Mouse (Mus musculus): ENCODE results near the gene Mtnr1b. TPM values are rescaled to one million over a fixed set of nuclear protein-coding genes. Genes with fewer than 3 reads are reported as not detected.

Mtnr1b gene
- not detected in 2 replicates for polyA plus RNA-seq (2014; fragmentation: Nextera tagmentation; extraction: Ambion mirVana)

DNA sequence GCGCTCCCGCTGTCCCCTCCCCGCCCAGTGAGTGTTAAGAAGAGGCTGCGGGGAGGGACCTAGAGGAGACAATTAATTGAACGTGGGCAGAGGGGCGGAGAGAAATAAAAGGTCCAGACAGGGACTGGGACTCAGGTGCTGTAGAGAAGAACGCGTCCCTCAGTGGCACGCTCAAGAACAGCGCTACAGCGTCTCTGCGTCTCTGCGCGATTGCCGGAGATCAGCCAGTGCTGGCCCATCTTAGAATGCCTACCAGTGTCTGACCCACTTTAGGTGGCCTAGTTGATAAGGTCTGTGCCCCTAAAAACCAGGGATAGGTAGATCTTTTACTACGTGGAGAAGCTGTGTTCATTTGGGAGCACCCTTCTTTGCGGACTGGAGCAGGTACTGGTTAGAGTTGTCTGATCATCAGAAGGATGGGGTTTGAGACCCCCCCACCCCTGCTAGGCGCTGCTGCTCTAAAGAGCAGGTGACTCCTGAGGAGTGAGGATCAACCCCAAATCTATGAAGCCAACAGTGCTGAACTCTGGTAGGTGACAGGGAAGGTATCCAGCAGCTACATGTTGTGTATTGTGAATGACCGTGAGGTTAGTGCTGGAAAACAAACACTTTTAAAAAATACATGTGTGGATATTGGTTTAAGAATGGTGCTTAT lies at the start of gene Mtnr1b:
Mtnr1b (minus strand) TSS at position 51 of the 655 bp plus-strand sequence.
- Histone ChIP-seq H3K4me1 (ENCODE audit: control insufficient read depth, insufficient read depth, low read length) (no peaks in the 10 kb centered on the region), H3K27ac (ENCODE audit: low read length) (no peak within 1 kb of the TSS), H3K4me2 (replicated peaks; ENCODE audit: low read depth, low read length) (no peak within 1 kb of the TSS), H3K9ac (replicated peaks; ENCODE audit: low read depth, low read length) (no peak within 1 kb of the TSS), H3K4me3 (ENCODE audit: low read depth, low read length) (no peak within 1 kb of the TSS), H3K27me3 (ENCODE audit: control insufficient read depth, insufficient read depth, low read length) (no peaks in the 10 kb centered on the region), H3K36me3 (ENCODE audit: control insufficient read depth, insufficient read depth, low read length) (no peaks in the 10 kb centered on the region), H3K9me3 (ENCODE audit: control insufficient read depth, low read depth, low read length) (no peaks in the 10 kb centered on the region)
- no peak for ATAC-seq (ENCODE audit: insufficient number of reproducible peaks, insufficient read depth, low FRiP score, low read depth)
- 54% methylated on average over 19 of the region's 19 CpGs for WGBS

DNA sequence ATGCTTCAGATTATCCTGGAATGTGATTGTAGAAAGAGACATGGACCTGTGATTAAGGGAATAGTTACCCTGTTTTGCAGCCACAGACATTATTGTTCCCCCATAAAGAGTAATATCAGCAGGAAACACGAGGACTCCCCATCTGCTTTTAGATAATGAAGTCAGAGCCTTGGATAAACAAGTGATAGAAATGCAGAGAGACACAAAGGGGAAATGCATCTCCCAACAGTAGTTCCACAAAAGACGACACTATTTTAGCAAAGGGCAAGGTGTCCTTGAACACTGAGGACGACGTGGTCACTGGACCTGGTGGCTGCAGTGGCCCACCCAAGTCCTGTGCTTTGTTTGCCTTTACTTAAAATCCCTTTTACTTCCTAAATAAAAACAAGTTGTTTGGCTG lies 45.9 kb upstream of the Mtnr1b start:
- Histone ChIP-seq H3K9ac (replicated peaks; ENCODE audit: low read depth, low read length) (no peak overlapping the region), H3K4me1 (ENCODE audit: control insufficient read depth, insufficient read depth, low read length) (no peaks in the 10 kb centered on the region), H3K4me2 (replicated peaks; ENCODE audit: low read depth, low read length) (no peak overlapping the region), H3K27me3 (ENCODE audit: control insufficient read depth, insufficient read depth, low read length) (no peaks in the 10 kb centered on the region), H3K9me3 (ENCODE audit: control insufficient read depth, low read depth, low read length) (no peaks in the 10 kb centered on the region), H3K4me3 (ENCODE audit: low read depth, low read length) (no peak overlapping the region), H3K36me3 (ENCODE audit: control insufficient read depth, insufficient read depth, low read length) (no peaks in the 10 kb centered on the region), H3K27ac (ENCODE audit: low read length) (no peak overlapping the region)
- no peak for ATAC-seq (ENCODE audit: insufficient number of reproducible peaks, insufficient read depth, low FRiP score, low read depth)
- 78% methylated on average over 4 of the region's 4 CpGs for WGBS

DNA sequence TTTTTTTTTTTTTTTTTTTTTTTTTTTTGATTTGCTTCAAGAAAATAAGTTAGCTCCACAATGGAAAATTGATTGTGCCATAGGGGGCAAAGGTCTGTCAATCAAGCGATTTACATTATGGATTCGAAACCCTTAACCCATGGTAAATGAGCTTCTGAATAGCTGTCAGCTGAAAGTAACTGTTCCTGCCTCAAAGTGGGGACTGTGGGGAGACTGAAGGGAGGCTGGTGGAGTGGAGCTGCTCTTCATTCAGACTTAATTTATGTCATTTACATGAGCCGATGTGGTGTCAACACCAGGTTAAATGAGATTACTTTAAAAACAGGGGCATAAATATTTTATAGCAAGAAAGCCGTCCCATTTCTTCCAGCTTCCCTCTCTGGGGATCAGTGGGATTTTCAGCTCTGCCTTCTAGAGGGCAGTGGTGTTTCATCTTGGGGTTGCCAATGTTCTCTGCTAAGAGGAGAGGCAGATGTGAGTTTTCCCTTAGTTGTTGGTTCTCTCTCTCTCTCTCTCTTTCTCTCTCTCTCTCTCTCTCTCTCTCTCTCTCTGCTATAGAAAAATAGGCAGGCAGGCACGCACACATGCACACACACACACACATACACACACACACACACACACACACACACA lies 45.1 kb upstream of the Mtnr1b start:
- H3K4me2 ChIP-seq (replicated peaks; ENCODE audit: low read depth, low read length) = no peak overlapping the region
- no peak overlapping the region for H3K27ac ChIP-seq (ENCODE audit: low read length)
- no peaks in the 10 kb centered on the region for H3K27me3 ChIP-seq (ENCODE audit: control insufficient read depth, insufficient read depth, low read length)
- H3K36me3 ChIP-seq (ENCODE audit: control insufficient read depth, insufficient read depth, low read length) = no peaks in the 10 kb centered on the region
- no peak overlapping the region for H3K4me3 ChIP-seq (ENCODE audit: low read depth, low read length)
- H3K9ac ChIP-seq (replicated peaks; ENCODE audit: low read depth, low read length) = no peak overlapping the region
- 68% methylated on average over 5 of the region's 5 CpGs for WGBS
- no peaks in the 10 kb centered on the region for H3K4me1 ChIP-seq (ENCODE audit: control insufficient read depth, insufficient read depth, low read length)
- no peak for ATAC-seq (ENCODE audit: insufficient number of reproducible peaks, insufficient read depth, low FRiP score, low read depth)
- H3K9me3 ChIP-seq (ENCODE audit: control insufficient read depth, low read depth, low read length) = no peaks in the 10 kb centered on the region

DNA sequence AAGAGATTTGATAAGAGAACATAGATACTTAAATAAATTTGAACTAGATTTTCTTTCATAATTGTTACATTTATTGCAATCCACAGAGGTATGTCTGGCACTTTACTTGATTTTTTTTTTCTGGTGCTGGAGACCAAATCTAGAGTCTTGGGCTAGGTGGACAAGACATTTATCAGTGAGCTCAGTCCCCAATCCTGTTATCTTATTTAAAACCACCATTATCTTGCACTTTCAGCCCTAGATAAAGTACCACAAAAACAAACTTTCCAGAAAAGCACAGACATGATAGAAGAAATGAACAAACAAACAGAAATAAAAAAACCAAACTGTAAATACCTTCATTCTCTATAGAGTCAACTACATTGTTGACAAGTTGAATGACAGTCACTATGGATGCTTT lies 42.2 kb upstream of the Mtnr1b start:
- no peak overlapping the region for H3K4me3 ChIP-seq (ENCODE audit: low read depth, low read length)
- H3K27me3 ChIP-seq (ENCODE audit: control insufficient read depth, insufficient read depth, low read length) = no peaks in the 10 kb centered on the region
- H3K9me3 ChIP-seq (ENCODE audit: control insufficient read depth, low read depth, low read length) = no peaks in the 10 kb centered on the region
- H3K4me1 ChIP-seq (ENCODE audit: control insufficient read depth, insufficient read depth, low read length) = no peaks in the 10 kb centered on the region
- H3K9ac ChIP-seq (replicated peaks; ENCODE audit: low read depth, low read length) = no peak overlapping the region
- no peak overlapping the region for H3K4me2 ChIP-seq (replicated peaks; ENCODE audit: low read depth, low read length)
- ATAC-seq (ENCODE audit: insufficient number of reproducible peaks, insufficient read depth, low FRiP score, low read depth) = no peak
- no peaks in the 10 kb centered on the region for H3K36me3 ChIP-seq (ENCODE audit: control insufficient read depth, insufficient read depth, low read length)
- H3K27ac ChIP-seq (ENCODE audit: low read length) = no peak overlapping the region

DNA sequence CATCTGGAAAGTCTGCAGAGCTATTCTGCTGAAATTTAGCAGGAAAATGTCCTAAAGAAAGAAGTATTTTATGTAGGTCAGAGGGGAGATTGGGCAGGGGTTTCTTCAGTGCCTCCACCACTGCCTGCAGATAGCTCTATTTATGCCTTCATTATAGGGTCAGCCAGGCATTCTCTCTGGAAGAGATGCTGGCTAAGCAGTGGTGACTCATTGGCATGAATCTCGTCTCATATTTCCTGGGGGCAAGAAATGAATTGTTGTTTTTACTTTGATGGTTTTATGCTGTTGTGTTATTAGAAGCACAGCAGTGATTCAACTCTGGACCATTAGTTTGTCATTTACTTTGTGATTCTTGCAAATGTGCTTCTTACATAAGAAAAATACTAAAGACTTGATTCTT lies 38.4 kb upstream of the Mtnr1b start:
- Histone ChIP-seq H3K36me3 (ENCODE audit: control insufficient read depth, insufficient read depth, low read length) (no peaks in the 10 kb centered on the region), H3K9ac (replicated peaks; ENCODE audit: low read depth, low read length) (no peak overlapping the region), H3K4me2 (replicated peaks; ENCODE audit: low read depth, low read length) (no peak overlapping the region), H3K9me3 (ENCODE audit: control insufficient read depth, low read depth, low read length) (no peaks in the 10 kb centered on the region), H3K27ac (ENCODE audit: low read length) (no peak overlapping the region), H3K27me3 (ENCODE audit: control insufficient read depth, insufficient read depth, low read length) (no peaks in the 10 kb centered on the region), H3K4me3 (ENCODE audit: low read depth, low read length) (no peak overlapping the region), H3K4me1 (ENCODE audit: control insufficient read depth, insufficient read depth, low read length) (no peaks in the 10 kb centered on the region)
- 67% methylated on average over 1 of the region's 1 CpGs for WGBS
- no peak for ATAC-seq (ENCODE audit: insufficient number of reproducible peaks, insufficient read depth, low FRiP score, low read depth)

DNA sequence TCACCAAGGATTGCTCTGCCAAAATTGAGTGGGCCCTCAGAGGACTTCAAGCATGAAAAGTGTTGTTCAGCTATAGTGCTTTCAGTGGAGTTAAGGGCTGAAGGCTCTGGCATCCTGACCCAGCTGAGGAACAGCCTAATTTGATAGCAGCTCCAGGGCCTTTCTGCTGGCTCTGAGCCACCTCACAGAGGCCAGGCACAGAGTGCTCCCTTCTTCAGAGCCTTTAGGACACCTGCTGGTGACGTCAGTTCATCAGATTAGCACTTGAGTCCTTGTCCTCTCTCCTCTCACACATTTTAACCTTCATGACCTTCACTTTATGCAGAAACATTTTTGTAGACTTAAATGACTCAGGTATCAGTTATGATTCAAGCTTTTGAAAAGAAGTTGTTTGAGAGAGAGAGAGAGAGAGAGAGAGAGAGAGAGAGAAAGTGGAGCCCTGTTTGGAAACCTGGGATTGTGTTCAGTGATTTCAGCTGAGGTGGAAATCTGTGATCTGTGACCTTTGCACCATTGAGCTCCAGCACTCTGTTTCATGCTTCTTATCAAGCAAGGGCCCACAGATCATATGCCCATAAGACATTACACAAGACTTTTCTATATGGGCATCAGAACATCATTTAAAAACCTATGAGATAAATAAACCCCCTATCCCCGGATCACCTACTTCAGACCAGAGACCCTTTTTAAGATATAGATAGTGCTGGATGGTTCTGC lies 35.2 kb upstream of the Mtnr1b start:
- no peak overlapping the region for H3K4me3 ChIP-seq (ENCODE audit: low read depth, low read length)
- no peak overlapping the region for H3K9ac ChIP-seq (replicated peaks; ENCODE audit: low read depth, low read length)
- 59% methylated on average over 2 of the region's 2 CpGs for WGBS
- no peak overlapping the region for H3K27ac ChIP-seq (ENCODE audit: low read length)
- H3K9me3 ChIP-seq (ENCODE audit: control insufficient read depth, low read depth, low read length) = no peaks in the 10 kb centered on the region
- H3K27me3 ChIP-seq (ENCODE audit: control insufficient read depth, insufficient read depth, low read length) = no peaks in the 10 kb centered on the region
- H3K4me1 ChIP-seq (ENCODE audit: control insufficient read depth, insufficient read depth, low read length) = no peaks in the 10 kb centered on the region
- H3K4me2 ChIP-seq (replicated peaks; ENCODE audit: low read depth, low read length) = no peak overlapping the region
- no peaks in the 10 kb centered on the region for H3K36me3 ChIP-seq (ENCODE audit: control insufficient read depth, insufficient read depth, low read length)
- no peak for ATAC-seq (ENCODE audit: insufficient number of reproducible peaks, insufficient read depth, low FRiP score, low read depth)

DNA sequence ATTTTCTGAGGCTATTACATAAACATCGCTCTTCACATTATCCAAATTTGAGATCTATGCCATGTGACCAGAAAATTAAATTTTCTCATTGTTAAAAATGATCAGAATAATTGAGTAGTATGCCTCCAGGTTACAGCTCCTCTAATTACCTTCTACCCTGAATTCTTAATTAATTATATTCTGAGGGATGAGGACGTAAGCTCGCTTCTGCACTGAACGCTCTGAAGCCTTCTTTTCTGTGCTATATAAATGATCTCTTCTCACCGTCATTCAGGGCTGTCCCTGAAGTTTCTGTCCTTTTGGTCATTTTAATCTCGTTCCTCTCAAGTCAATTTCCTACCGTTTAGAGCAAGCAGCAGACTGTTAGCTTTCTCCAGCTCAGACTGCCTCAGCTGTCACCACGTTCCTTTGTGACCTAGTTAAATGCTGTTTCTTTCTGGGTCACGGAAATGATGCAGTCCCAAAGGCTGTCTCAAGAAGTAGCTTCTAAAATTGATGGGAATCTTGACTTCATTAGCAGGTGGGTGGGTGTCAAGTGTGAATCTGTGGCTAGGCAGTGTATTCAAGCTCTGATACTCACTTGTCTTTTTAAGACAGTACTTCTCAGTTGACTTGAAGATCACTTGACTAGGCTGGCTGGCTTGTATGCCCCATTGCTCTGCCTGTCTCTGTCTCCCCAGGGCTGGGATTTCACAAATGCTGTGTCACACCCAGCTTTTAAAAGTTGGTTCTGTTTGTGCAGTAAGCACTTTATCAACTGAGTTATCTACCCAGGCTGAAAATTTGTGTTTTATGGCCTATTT lies 29.8 kb upstream of the Mtnr1b start:
- H3K9me3 ChIP-seq (ENCODE audit: control insufficient read depth, low read depth, low read length) = no peaks in the 10 kb centered on the region
- no peak overlapping the region for H3K9ac ChIP-seq (replicated peaks; ENCODE audit: low read depth, low read length)
- H3K4me2 ChIP-seq (replicated peaks; ENCODE audit: low read depth, low read length) = no peak overlapping the region
- H3K36me3 ChIP-seq (ENCODE audit: control insufficient read depth, insufficient read depth, low read length) = no peaks in the 10 kb centered on the region
- WGBS = 65% methylated on average over 9 of the region's 9 CpGs
- H3K27me3 ChIP-seq (ENCODE audit: control insufficient read depth, insufficient read depth, low read length) = no peaks in the 10 kb centered on the region
- H3K4me3 ChIP-seq (ENCODE audit: low read depth, low read length) = no peak overlapping the region
- no peak for ATAC-seq (ENCODE audit: insufficient number of reproducible peaks, insufficient read depth, low FRiP score, low read depth)
- H3K27ac ChIP-seq (ENCODE audit: low read length) = no peak overlapping the region
- H3K4me1 ChIP-seq (ENCODE audit: control insufficient read depth, insufficient read depth, low read length) = no peaks in the 10 kb centered on the region

DNA sequence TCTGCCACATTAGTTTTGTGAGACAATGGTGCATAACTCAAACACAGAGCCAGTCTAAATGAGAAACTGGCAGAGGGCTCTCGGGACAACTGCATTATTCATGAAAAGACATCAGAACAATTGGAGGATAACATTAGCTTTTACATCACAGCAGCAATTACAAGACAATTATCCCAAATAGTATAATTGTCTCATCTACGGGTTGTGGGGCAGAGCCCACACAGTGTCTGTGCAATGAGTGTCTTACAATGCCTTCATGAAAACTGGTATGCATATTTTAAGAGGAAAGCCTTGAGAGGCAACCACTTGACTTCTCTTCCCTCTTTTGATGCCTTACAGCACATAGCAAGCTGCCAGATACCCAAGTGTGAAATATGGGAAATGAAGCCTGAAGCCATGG lies 23.8 kb upstream of the Mtnr1b start:
- 76% methylated on average over 2 of the region's 2 CpGs for WGBS
- Histone ChIP-seq H3K27me3 (ENCODE audit: control insufficient read depth, insufficient read depth, low read length) (no peaks in the 10 kb centered on the region), H3K9me3 (ENCODE audit: control insufficient read depth, low read depth, low read length) (no peaks in the 10 kb centered on the region), H3K4me1 (ENCODE audit: control insufficient read depth, insufficient read depth, low read length) (no peaks in the 10 kb centered on the region), H3K4me2 (replicated peaks; ENCODE audit: low read depth, low read length) (no peak overlapping the region), H3K4me3 (ENCODE audit: low read depth, low read length) (no peak overlapping the region), H3K36me3 (ENCODE audit: control insufficient read depth, insufficient read depth, low read length) (no peaks in the 10 kb centered on the region), H3K27ac (ENCODE audit: low read length) (no peak overlapping the region), H3K9ac (replicated peaks; ENCODE audit: low read depth, low read length) (no peak overlapping the region)
- no peak for ATAC-seq (ENCODE audit: insufficient number of reproducible peaks, insufficient read depth, low FRiP score, low read depth)

Data from stomach, embryonic 14.5 days (tissue).